In genomic region chr5:34279214-34279613, GRCm38 (mm10) we compare ENCODE assay signal across 15 mouse cellular contexts.
"Had no signal": no experiment of that assay in that cellular context is flagged by ENCODE, and none has a peak within 500 bp of the region (broad histone marks: within the 10 kb centered on the region; RNA-seq: fewer than 3 reads in every experiment).

No protein-coding gene starts in this region.

- ATAC-seq: liver, postnatal 0 days; lung, postnatal 0 days; midbrain, embryonic 13.5 days; midbrain, embryonic 15.5 days had no signal

- DNase-seq: liver, postnatal 0 days; lung, adult 2 months; lung, postnatal 14 days; lung, postnatal 36 days; retina, postnatal 1 day; right cerebral cortex, adult 18-20 months; right cerebral cortex, postnatal 25 days; right cerebral cortex, postnatal 4 days; spleen, adult 18-20 months; thymus, adult 18-20 months; thymus, postnatal 14 days; thymus, postnatal 36 days had no signal
